Mouse (Mus musculus) adrenal gland, postnatal 10 days (tissue): ENCODE measurements around the gene Gm10715. TPM values are rescaled to one million over a fixed set of nuclear protein-coding genes. Genes with fewer than 3 reads are reported as not detected.
A peak's percentile ranks its signal among the peaks of the same experiment; 100 is the strongest.
"Not testable (repeated sequence)": the region's sequence is repeated elsewhere in the genome, so short reads cannot be mapped to it uniquely, and the experiment has no call there.

Experiments used
- DNase-seq: peaks from one replicate; pipeline ENCODE4 v3.0.0; 2021; ENCODE audit warnings: mixed read lengths
- long read RNA-seq, 2 experiments: library from polyadenylated mRNA; stranded (forward); transcript quantifications; one replicate each; pipeline ENCODE4 v2.0.0; 2021
- total RNA-seq, 2 experiments: library from RNA; stranded (reverse); gene quantifications; 2 replicates each; pipeline ENCODE4 v1.2.3; 2021

The Gm10715 gene
- total RNA-seq = not detected
- long read RNA-seq, experiment 1 = 0 reads
- long read RNA-seq, experiment 2 = 0 reads

DNA sequence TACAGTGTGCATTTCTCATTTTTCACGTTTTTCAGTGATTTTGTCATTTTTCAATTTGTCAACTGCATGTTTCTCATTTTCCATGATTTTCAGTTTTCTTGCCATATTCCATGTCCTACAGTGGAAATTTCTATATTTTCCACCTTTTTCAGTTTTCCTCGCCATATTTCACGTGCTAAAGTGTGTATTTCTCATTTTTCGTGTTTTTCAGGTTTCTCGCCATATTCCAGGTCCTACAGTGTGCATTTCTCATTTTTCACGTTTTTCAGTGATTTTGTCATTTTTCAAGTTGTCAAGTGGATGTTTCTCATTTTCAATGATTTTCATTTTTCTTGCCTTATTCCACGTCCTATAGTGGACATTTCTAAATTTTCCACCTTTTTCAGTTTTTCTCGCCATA lies at the start of gene Gm10715:
Gene Gm10715 (plus strand): TSS at position 301 of the 400 bp plus-strand sequence.
- not testable (repeated sequence) for DNase-seq

DNA sequence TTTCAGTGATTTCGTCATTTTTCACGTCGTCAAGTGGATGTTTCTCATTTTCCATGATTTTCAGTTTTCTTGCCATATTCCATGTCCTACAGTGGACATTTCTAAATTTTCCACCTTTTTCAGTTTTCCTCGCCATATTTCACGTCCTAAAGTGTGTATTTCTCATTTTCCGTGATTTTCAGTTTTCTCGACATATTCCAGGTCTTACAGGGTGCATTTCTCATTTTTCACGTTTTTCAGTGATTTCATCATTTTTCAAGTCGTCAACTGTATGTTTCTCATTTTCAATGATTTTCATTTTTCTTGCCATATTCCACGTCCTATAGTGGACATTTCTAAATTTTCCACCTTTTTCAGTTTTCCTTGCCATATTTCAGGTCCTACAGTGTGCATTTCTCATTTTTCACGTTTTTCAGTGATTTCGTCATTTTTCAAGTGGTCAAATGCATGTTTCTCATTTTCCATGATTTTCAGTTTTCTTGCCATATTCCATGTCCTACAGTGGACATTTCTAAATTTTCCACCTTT lies 36.2 kb upstream of the Gm10715 start, which contains the start of gene Gm10722:
Gene Gm10722 (plus strand): TSS at position 478 of the 528 bp plus-strand sequence.
- not testable (repeated sequence) for DNase-seq

DNA sequence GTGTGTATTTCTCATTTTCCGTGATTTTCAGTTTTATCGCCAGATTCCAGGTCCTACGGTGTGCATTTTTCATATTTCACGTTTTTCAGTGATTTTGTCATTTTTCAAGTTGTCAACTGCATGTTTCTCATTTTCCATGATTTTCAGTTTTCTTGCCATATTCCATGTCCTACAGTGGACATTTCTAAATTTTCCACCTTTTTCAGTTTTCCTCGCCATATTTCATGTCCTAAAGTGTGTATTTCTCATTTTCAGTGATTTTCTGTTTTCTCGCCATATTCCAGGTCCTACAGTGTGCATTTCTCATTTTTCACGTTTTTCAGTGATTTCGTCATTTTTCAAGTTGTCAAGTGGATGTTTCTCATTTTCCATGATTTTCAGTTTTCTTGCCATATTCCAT lies 35.7 kb upstream of the Gm10715 start:
- DNase-seq = not testable (repeated sequence)

DNA sequence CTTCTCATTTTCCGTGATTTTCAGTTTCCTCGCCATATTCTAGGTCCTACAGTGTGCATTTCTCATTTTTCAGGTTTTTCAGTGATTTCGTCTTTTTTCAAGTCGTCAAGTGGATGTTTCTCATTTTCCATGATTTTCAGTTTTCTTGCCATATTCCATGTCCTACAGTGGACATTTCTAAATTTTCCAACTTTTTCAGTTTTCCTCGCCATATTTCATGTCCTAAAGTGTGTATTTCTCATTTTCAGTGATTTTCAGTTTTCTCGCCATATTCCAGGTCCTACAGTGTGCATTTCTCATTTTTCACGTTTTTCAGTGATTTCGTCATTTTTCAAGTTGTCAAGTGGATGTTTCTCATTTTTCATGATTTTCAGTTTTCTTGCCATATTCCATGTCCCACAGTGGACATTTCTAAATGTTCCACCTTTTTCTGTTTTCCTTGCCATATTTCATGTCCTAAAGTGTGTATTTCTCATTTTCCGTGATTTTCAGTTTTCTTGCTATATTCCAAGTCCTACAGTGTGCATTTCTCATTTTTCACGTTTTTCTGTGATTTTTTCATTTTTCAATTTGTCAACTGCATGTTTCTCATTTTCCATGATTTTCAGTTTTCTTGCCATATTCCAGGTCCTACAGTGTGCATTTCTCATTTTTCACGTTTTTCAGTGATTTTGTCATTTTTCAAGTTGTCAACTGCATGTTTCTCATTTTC lies 34.6 kb upstream of the Gm10715 start:
- DNase-seq = peak; percentile 100

DNA sequence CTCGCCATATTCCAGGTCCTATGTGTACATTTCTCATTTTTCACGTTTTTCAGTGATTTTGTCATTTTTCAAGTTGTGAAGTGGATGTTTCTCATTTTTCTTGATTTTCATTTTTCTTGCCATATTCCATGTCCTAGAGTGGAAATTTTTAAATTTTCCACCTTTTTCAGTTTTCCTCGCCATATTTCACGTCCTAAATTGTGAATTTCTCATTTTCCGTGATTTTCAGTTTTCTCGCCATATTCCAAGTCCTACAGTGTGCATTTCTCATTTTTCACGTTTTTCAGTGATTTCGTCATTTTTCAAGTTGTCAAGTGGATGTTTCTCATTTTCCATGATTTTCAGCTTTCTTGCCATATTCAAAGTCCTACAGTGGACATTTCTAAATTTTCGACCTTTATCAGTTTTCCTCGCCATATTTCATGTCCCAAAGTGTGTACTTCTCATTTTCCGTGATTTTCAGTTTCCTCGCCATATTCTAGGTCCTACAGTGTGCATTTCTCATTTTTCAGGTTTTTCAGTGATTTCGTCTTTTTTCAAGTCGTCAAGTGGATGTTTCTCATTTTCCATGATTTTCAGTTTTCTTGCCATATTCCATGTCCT lies 33.8 kb upstream of the Gm10715 start, which contains the start of gene Gm11168:
Gene Gm11168 (plus strand): TSS at position 553 of the 603 bp plus-strand sequence.
- peak; percentile 12 for DNase-seq

DNA sequence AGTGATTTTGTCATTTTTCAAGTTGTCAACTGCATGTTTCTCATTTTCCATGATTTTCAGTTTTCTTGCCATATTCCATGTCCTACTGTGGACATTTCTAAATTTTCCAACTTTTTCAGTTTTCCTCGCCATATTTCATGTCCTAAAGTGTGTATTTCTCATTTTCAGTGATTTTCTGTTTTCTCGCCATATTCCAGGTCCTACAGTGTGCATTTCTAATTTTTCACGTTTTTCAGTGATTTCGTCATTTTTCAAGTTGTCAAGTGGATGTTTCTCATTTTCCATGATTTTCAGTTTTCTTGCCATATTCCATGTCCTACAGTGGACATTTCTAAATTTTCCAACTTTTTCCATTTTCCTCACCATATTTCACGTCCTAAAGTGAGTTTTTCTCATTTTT lies 30.5 kb upstream of the Gm10715 start:
- DNase-seq = not testable (repeated sequence)

DNA sequence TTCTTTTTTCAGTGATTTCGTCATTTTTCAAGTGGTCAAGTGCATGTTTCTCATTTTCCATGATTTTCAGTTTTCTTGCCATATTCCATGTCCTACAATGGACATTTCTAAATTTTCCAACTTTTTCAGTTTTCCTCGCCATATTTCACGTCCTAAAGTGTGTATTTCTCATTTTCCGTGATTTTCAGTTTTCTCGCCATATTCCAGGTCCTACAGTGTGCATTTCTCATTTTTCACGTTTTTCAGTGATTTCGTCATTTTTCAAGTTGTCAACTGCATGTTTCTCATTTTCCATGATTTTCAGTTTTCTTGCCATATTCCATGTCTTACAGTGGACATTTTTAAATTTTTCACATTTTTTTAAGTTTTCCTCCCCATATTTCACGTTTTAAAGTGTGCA lies 30.0 kb upstream of the Gm10715 start:
- DNase-seq = not testable (repeated sequence)

DNA sequence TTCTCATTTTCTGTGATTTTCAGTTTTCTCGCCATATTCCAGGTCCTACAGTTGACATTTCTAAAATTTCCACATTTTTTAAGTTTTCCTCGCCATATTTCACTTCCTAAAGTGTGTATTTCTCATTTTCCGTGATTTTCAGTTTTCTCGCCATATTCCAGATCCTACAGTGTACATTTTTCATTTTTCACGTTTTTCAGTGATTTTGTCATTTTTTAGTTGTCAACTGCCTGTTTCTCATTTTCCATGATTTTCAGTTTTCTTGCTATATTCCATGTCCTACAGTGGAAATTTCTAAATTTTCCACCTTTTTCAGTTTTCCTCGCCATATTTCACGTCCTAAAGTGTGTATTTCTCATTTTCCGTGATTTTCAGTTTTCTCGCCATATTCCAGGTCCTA lies 29.4 kb upstream of the Gm10715 start:
- DNase-seq = not testable (repeated sequence)

DNA sequence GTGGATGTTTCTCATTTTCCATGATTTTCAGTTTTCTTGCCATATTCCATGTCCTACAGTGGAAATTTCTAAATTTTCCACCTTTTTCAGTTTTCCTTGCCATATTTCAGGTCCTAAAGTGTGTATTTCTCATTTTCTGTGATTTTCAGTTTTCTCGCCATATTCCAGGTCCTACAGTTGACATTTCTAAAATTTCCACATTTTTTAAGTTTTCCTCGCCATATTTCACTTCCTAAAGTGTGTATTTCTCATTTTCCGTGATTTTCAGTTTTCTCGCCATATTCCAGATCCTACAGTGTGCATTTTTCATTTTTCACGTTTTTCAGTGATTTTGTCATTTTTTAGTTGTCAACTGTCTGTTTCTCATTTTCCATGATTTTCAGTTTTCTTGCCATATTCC lies 27.3 kb upstream of the Gm10715 start:
- not testable (repeated sequence) for DNase-seq

DNA sequence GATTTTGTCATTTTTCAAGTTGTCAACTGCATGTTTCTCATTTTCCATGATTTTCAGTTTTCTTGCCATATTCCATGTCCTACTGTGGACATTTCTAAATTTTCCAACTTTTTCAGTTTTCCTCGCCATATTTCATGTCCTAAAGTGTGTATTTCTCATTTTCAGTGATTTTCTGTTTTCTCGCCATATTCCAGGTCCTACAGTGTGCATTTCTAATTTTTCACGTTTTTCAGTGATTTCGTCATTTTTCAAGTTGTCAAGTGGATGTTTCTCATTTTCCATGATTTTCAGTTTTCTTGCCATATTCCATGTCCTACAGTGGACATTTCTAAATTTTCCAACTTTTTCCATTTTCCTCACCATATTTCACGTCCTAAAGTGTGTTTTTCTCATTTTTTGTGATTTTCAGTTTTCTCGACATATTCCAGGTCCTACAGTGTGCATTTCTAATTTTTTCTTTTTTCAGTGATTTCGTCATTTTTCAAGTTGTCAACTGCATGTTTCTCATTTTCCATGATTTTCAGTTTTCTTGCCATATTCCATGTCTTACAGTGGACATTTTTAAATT lies 24.5 kb upstream of the Gm10715 start:
- DNase-seq = not testable (repeated sequence)

DNA sequence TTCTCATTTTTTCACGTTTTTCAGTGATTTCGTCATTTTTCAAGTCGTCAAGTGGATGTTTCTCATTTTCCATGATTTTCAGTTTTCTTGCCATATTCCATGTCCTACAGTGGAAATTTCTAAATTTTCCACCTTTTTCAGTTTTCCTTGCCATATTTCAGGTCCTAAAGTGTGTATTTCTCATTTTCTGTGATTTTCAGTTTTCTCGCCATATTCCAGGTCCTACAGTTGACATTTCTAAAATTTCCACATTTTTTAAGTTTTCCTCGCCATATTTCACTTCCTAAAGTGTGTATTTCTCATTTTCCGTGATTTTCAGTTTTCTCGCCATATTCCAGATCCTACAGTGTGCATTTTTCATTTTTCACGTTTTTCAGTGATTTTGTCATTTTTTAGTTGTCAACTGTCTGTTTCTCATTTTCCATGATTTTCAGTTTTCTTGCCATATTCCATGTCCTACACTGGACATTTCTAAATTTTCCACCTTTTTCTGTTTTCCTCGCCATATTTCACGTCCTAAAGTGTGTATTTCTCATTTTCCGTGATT lies 23.9 kb upstream of the Gm10715 start, which contains the start of gene Gm10721:
Gene Gm10721 (plus strand): TSS at position 408 of the 547 bp plus-strand sequence.
- not testable (repeated sequence) for DNase-seq

DNA sequence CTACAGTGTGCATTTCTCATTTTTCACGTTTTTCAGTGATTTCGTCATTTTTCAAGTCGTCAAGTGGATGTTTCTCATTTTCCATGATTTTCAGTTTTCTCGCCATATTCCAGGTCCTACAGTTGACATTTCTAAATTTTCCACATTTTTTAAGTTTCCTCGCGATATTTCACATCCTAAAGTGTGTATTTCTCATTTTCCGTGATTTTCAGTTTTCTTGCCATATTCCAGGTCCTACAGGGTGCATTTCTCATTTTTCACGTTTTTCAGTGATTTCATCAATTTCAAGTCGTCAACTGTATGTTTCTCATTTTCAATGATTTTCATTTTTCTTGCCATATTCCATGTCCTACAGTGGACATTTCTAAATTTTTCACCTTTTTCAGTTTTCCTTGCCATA lies 21.3 kb upstream of the Gm10715 start, which contains the start of gene Gm10720:
Gene Gm10720 (plus strand): TSS at position 301 of the 400 bp plus-strand sequence.
- DNase-seq = not testable (repeated sequence)

DNA sequence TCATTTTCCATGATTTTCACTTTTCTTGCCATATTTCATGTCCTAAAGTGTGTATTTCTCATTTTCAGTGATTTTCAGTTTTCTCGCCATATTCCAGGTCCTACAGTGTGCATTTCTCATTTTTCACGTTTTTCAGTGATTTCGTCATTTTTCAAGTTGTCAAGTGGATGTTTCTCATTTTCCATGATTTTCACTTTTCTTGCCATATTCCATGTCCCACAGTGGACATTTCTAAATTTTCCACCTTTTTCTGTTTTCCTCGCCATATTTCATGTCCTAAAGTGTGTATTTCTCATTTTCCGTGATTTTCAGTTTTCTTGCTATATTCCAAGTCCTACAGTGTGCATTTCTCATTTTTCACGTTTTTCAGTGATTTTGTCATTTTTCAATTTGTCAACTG lies 20.8 kb upstream of the Gm10715 start:
- peak; percentile 7 for DNase-seq

DNA sequence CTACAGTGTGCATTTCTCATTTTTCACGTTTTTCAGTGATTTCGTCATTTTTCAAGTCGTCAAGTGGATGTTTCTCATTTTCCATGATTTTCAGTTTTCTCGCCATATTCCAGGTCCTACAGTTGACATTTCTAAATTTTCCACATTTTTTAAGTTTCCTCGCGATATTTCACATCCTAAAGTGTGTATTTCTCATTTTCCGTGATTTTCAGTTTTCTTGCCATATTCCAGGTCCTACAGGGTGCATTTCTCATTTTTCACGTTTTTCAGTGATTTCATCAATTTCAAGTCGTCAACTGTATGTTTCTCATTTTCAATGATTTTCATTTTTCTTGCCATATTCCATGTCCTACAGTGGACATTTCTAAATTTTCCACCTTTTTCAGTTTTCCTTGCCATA lies 19.6 kb upstream of the Gm10715 start, which contains the start of gene Gm10719:
Gene Gm10719 (plus strand): TSS at position 301 of the 400 bp plus-strand sequence.
- DNase-seq = not testable (repeated sequence)

DNA sequence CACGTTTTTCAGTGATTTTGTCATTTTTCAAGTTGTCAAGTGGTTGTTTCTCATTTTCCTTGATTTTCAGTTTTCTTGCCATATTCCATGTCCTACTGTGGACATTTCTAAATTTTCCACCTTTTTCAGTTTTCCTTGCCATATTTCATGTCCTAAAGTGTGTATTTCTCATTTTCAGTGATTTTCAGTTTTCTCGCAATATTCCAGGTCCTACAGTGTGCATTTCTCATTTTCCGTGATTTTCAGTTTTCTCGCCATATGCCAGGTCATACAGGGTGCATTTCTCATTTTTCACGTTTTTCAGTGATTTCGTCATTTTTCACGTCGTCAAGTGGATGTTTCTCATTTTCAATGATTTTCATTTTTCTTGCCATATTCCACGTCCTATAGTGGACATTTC lies 17.7 kb upstream of the Gm10715 start:
- peak; percentile 100 for DNase-seq

DNA sequence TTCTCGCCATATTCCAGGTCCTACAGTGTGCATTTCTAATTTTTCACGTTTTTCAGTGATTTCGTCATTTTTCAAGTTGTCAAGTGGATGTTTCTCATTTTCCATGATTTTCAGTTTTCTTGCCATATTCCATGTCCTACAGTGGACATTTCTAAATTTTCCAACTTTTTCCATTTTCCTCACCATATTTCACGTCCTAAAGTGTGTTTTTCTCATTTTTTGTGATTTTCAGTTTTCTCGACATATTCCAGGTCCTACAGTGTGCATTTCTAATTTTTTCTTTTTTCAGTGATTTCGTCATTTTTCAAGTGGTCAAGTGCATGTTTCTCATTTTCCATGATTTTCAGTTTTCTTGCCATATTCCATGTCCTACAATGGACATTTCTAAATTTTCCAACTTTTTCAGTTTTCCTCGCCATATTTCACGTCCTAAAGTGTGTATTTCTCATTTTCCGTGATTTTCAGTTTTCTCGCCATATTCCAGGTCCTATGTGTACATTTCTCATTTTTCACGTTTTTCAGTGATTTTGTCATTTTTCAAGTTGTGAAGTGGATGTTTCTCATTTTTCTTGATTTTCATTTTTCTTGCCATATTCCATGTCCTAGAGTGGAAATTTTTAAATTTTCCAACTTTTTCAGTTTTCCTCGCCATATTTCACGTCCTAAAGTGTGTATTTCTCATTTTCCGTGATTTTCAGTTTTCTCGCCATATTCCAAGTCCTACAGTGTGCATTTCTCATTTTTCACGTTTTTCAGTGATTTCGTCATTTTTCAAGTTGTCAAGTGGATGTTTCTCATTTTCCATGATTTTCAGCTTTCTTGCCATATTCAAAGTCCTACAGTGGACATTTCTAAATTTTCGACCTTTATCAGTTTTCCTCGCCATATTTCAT lies 16.6 kb upstream of the Gm10715 start:
- DNase-seq = peak; percentile 85

DNA sequence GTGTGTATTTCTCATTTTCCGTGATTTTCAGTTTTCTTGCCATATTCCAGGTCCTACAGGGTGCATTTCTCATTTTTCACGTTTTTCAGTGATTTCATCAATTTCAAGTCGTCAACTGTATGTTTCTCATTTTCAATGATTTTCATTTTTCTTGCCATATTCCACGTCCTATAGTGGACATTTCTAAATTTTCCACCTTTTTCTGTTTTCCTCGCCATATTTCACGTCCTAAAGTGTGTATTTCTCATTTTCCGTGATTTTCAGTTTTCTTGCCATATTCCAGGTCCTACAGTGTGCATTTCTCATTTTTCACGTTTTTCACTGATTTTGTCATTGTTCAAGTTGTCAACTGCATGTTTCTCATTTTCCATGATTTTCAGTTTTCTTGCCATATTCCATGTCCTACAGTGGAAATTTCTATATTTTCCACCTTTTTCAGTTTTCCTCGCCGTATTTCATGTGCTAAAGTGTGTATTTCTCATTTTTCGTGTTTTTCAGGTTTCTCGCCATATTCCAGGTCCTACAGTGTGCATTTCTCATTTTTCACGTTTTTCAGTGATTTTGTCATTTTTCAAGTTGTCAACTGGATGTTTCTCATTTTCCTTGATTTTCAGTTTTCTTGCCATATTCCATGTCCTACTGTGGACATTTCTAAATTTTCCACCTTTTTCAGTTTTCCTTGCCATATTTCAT lies 14.2 kb upstream of the Gm10715 start:
- not testable (repeated sequence) for DNase-seq

DNA sequence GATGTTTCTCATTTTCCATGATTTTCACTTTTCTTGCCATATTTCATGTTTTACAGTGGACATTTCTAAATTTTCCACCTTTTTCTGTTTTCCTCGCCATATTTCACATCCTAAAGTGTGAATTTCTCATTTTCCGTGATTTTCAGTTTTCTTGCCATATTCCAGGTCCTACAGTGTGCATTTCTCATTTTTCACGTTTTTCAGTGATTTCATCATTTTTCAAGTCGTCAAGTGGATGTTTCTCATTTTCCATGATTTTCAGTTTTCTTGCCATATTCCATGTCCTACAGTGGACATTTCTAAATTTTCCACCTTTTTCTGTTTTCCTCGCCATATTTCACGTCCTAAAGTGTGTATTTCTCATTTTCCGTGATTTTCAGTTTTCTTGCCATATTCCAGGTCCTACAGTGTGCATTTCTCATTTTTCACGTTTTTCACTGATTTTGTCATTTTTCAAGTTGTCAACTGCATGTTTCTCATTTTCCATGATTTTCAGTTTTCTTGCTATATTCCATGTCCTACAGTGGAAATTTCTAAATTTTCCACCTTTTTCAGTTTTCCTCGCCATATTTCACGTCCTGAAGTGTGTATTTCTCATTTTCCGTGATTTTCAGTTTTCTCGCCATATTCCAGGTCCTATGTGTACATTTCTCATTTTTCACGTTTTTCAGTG lies 13.2 kb upstream of the Gm10715 start, which contains the start of gene Gm10718:
Gene Gm10718 (plus strand): TSS at position 236 of the 673 bp plus-strand sequence.
- peak; percentile 10 for DNase-seq

DNA sequence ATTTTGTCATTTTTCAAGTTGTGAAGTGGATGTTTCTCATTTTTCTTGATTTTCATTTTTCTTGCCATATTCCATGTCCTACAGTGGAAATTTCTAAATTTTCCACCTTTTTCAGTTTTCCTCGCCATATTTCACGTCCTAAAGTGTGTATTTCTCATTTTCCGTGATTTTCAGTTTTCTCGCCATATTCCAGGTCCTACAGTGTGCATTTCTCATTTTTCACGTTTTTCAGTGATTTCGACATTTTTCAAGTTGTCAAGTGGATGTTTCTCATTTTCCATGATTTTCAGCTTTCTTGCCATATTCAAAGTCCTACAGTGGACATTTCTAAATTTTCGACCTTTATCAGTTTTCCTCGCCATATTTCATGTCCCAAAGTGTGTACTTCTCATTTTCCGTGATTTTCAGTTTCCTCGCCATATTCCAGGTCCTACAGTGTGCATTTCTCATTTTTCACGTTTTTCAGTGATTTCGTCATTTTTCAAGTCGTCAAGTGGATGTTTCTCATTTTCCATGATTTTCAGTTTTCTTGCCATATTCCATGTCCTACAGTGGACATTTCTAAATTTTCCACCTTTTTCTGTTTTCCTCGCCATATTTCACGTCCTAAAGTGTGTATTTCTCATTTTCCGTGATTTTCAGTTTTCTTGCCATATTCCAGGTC lies 12.6 kb upstream of the Gm10715 start:
- not testable (repeated sequence) for DNase-seq
